Mouse (Mus musculus) T-cell, adult 2 months (primary cell): ENCODE data around the gene Rbm20.

Source experiments
- DNase-seq: peaks from one replicate; pipeline ENCODE4 v3.0.0; 2022; ENCODE audit warnings: low spot score

Gene Rbm20

DNA sequence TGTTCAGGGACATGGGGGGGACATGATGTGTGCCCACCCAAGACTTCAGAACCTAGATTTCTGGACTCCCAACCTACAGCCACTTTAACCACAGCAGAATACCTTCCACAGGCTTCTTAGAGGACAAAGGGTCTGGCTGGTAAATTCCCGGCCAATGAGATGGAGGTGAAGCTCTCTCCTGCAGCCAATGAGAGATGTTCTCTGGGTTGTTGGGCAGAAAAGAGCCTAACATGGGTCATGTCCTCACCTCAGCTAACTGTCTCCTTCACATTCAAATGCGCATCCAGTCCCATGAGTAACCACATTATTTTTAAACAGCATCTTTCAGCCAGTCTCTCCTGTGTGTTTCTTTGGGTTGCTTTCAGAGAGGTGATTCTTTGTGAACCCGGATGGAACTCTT is 5.7 kb upstream of the Rbm20 start:
- no peak for DNase-seq

DNA sequence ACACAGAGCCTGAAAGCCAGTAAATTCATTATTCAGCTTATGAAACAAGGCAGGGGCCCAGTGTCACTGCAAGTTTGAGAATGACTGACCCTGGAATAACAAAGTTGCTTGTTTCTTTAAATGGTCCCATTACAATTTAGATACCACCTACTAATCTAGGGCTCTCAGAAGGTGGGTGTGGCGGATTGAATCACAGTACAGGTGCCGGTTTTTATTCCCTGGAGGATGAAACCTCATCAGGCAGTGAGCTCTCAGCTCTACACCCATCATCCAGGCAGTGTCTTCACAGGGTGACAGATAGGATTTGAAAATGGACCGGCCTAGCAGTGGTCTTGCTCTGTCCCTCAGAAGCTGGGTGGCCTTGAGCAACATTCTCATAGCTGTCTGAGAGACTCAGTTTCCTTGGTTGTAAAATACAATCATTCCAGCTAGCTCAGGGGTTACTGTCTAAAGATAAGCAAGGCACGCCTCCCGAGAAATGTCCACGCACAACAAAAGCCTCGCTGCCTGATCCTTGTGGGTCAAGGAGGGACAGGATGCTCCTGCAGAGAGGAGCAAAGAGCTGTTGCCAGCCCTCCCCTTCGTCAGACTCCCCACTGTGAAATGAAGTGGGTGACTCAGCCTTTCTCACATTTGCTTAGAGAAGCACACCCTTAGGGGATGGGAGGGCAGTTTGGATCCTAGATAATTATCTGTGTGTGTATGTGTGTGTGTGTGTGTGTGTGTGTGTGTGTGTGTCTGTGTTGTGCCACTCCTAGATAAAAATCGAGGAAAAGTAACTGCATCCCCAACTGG is 2.8 kb upstream of the Rbm20 start:
- DNase-seq, result no peak

DNA sequence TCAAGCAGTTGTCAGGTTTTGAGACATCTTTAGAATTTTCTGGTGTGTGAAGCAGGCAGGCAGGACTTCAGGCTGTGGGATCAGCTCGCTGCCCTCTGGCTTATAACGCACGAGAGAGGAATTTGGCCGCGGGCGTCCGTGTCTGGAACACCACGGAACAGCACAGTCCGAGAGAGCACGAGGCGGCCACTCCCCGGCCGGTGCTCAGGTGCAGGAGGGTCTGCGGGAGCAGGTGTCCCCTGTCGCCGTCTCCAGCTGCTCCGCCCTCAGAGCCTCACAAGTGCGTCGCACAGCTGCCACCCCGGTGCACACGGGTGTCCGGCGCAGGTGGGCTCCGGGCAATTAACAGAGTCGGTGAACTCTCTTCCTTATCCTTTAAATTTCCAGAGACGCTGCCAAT is 878 bp upstream of the Rbm20 start:
- DNase-seq, result no peak

DNA sequence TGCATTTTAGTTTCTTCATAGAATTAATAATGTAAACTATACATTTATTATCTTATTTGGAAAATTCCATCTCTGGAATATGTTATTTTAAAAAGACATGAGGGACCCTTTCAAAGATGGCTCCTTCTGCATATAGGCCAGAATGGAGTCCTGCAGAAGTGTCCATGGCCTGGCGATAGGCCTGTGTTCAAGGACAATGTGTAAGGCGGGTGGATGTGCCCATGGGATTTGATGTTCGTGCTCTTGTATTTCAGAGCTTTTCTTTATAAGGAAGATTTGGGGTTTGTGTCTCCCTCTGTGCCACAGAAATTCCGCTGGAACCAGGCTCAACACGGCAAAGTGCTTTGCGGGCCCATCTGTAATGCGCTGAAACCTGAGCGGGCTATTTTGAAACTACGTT is 2.1 kb downstream of the Rbm20 start:
- no peak for DNase-seq

DNA sequence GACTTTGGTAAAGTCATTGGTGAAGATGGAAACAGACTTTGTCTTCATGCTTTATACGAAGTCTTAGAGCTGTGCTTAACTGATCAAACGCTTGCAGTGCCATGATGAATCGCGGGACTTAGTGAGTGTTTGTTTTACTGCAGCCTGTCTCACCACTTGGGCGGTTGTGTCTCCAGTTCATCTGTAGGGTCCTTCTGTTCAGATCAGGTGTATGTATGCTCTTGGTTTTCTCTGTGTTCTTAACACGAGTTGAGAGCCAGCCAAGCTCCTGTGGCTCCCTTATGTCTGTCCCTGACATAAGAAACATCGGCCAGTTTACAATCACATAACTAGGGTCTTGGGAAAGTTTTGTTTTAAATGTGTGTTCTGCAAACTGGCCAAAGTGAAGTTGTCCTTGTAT is 2.9 kb downstream of the Rbm20 start:
- DNase-seq, result no peak

DNA sequence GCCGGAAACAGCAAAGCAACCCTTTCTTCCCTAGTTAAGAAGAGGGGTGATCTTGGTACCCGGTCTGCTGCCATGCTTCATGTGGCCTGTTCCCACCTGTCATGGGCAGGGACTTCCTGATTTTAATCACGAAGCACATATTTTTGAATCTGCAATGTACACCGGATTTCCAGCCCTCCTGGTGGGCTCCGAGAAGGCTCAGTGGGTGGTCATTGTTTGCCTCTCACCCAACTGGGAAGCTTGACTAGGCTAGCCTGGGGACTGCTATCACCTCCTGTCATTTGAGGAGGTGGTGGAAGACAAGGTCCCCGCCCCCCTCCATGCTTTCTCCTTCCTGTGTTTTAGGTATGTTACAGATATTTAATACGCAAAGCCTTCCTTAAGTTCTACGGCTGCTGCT is 5.3 kb downstream of the Rbm20 start:
- DNase-seq, result no peak

DNA sequence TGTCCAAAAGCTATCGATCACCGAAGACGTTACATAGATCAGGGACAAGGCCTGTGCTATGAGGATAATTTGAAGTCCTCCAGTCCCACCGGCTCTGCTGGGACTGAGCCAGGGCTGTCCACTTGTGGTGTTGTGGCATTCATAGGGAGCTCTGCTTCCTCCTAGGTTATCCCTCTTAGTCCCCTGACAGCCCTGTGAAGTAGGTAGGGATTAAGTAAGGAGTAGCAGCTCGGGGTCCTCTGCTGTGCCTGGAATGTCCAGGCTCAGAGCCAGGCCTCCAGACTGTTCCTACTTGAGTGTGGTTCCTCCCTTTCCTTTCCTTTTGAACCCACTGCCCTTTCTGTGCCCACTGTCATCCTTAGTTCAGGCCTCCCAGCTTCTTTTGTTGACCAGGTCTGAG is 10.5 kb downstream of the Rbm20 start:
- no peak for DNase-seq

DNA sequence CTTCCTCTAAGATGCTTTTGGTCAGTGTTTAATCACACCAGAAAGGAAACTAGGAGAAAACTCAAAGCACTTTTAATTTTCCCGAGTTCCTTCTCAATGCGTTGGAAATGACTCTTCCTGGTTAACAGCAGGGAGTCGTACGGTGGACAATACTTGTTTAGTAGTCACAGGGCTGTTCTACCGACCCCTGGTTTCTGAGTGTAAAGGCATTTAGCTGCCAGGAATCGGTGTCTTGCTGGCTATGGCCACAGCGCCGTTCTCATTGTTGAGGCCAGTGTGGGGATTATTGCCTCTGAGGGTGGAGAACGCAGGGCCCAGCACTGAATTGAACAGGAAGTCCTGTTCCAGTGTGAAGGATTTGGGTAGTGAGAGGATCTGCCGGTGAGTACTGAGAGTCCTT is 13.7 kb downstream of the Rbm20 start:
- DNase-seq, result no peak

DNA sequence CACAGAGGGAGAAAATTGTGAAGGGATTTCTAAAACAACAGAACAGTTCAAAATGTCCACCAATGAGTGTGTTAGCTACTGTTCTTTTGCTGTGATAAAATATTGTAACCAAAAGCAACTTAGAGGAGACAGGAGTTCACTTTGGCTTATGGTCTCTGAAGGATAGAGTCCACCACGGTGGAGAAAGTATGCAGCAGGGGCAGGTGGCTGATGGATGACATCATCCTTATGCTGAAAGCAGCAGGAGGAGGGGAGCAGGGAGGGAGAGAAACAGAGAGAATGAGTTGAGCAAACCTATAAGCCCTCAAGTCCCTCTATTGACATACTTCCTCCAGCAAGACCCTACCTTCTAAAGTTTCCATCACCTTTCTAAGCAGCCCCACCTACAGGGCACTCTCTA is 16.9 kb downstream of the Rbm20 start:
- no peak for DNase-seq

DNA sequence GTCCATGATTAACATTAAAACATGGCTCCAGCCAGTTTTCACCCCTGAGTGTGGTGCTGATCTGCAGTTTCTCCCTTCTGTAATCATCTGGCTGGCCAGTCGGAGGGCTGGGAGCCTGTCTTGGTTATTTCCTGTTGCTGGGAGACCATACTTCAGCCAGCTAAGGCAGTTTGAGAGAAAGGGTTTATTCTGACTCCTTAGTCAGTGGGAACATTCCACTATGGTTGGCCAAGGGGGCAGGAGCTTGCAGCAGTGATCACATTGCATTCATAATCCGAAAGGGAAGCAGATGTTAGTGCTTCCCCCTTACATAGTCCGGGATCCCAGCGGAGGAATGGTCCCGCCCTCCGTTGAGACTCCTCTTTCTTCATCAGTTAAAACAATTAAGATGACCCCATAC is 19.0 kb downstream of the Rbm20 start:
- no peak for DNase-seq

DNA sequence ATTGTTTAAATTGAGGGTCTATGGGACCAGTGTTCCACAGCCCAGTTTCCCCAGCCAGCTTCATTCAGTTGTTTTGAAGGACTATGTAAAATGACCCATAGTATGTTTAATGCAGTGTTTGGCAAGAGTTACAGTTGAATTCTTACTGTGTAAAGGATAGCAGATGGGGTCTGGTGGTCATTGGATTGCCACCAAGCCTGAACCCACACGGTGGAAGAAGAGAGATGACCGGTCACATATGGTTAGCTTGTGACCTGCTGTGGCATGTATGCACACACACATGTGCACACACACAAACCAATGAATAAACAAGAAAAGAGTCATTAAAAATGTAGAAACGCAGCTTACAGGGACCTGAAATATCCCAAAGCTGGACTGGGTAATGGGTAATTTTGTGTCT is 19.5 kb downstream of the Rbm20 start:
- no peak for DNase-seq

DNA sequence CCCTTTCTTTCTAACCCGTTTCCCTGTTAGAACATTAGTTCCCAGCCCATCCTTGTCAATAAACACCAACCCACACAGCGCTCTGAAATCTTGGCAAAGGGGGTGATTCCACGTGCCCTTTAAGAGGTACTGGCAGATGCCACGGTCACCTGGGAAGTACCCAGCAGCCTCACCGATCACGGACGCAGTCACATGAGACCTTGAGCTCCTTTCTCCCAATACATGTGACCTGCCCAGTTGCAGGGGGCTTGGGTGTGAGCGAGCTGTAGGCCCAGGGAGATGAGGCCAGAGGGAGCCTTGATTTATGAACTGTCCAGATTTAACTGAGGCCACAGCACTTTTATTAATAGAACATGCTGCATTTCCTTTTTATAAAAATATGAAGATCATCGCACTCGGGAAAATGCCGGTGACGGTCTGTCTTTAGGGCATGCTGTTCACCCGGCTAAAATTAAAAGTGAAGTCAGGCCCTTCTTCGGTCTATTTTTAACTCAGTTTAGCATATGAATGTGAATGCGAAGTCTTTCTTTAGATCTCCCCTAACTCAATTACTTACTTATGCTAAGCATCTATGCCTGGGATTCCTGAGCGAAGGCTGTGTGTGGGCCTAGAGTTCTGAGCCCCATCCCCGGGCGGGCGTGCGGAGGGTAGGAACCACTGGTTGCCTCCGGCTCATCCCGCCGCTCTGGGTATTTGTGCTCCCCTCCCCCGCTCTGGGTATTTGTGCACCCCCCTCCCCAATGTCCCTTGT is 20.4 kb downstream of the Rbm20 start:
- DNase-seq, result no peak

DNA sequence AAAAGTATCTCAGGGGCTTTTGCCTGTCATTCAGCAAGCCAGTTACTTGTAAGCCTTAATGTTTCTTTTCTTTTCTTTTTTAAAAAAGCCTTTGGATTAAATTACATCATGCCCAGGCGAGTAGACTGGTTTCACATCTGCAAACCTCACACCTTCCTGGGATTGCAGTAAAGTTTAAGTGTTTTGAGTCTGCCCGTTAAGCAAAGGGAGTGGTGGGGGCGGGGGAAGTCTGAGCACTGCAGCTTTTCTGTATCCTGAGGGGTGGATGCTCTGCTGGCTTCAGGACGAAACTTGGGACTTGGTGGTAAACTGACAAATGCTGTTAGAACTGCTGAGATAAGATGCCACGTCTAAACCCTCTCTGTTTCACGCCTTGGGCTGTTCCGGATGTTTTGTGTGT is 22.6 kb downstream of the Rbm20 start:
- no peak for DNase-seq

DNA sequence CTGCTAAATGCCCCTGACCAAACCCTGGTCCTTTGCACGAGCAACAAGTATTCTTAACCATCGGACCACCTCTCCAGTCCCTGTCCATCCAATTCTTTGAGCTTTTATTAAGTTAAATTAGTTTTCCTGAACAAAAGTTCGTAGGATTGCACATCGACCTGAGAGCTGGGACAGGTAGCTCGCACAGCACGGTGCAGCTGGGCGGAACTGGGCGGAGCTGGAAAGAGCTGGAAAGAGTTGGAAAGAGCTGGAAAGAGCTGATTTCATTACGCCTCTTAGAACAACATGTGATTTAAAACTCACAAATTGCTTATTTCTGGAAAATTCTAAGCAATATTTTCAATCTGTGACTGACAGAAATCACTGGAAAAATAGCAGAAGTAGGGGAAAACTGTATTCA is 24.3 kb downstream of the Rbm20 start:
- no peak for DNase-seq

DNA sequence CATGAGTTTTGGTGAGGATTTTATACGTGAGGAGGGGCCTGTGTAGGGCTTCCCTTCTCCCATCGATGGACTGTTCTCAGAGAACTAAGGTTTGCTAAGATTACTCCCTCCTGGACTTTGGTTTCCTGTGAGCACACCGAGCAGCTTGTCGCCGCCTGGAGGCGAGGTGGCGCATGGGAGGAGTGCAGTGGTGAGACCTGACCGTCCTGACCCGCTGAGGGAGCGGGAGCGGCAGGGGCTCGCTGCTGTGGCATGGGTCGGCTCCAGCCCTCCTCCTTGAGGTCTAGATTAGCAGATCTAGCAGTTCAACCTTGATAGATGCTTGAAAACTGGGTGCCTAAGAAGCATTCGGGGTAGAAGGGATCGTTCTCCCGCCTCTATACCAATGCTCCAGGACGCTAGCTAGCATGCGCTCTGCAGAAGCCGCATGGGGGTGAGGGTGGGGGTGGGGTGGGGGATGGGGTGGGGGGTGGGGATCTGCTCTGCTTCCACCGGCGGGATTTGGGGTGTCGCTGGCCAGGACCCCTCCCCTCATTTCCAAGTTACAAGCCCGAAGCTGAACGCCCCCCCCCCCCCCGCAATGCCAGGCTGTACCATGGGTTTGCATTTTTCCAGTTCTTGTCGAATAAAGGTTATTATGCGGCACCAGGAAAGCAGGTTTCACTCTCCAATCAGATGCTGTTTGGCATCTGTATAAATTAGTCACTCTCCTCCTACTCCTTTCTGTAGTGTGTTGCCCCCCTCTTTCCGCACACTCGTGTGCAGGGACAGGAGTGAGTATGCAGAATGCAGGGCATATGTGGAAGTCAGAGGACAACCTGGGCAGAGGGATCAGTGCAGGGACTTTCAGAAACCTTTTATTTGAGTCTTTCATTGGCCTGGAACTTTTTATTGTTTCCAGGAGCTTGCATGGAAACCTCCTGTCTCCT is 28.1 kb downstream of the Rbm20 start:
- DNase-seq, result peak; percentile 21

DNA sequence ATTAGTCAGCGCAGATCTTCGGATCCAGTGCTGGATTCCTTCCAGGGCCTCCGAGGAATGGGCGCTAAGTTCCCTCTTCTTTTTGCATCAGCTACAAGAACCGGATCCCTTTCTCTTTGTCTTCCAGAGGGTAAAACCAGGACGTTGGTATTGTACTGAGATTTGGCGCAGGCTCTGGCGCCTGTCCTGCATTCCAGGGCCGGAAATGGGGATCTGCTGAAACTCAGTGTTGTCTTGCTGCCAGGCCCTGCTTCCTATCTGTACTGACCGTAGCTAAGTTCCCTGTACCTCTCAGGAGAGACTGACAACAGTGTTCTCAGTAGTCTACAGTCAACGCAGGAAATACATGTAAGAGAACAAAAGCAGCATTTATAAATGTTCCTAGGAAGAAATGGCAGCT is 31.3 kb downstream of the Rbm20 start:
- DNase-seq, result no peak

DNA sequence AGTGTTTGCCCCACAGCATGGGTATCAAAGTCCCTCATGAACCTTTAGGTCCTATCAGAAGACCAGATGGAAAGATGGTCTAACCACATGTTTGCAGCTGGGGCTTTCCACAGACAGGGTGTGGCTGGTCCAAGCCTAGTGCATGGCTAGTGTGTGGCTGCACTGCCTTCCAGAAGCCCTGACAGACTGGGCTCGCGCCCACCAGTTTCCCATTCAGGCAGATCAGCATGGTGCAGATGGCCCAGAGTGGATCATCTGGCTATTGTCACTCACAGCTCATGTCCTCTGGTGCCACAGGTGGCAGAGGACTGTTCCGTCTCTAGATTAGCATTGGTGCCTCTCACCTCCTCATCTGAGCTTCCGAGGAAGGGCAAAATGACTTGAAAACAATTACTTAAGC is 33.8 kb downstream of the Rbm20 start:
- no peak for DNase-seq

DNA sequence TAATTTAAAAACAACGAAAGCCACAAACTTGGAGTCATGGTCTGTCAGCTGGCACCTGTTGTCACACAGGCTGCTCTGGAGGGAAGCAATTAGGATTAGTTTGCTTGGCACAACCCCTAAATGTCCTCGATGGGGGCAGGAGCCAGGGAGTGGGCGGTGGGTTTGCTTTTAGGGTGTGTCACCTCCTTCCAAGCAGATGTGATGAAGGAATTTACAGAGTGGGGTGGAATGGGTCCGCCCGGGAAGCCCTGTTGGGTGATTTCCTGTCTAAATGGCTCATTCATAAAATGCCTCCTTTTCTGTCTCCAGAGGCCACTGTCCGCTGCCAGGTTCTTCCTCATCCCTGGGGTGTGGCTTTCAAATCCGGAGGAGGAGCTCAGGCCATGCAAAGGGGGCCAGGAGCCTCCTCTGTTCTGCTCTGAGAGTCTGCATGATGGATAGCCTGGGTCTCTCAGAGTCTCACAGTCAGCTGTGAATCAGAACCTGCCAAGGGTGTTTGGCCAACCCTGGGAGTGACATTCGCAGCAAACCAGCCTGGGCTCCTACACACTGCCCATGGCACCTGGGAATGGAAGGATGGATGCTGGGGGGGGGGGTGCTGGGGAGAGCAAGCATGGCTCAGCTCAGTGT is 34.3 kb downstream of the Rbm20 start:
- DNase-seq, result no peak

DNA sequence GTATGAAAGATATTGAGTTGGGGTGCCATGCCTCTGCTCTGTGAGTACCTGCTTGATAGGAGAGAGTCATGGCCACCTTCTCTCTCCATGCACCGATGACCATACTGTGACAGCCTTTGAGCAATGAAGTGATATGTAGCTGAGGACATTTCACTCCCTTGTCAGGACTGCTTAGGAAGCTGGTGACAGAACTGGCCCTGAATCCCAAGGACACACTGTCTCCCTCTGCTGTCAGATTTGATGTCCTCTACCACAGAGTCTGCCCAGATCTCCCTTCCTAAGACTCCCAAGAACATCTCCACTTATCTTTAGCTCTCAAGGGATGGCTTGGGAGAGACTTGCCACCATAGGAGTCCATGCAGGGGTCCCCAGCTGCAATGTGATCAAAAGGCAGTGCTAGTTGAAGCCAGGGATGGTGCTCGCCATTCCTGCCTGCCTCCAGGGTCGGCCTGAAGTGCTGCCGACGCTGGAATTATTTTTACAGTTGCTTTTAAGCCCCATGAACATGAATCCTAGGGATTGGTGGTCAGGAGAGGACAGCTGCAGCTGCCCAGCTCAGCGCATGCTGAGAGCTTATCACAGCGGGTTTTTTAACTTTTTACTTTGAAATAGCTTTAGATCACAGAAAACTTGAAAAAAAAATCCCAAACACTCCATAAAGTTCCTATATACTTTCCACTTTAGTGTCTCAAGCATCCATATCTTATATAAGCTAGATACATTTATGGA is 35.4 kb downstream of the Rbm20 start:
- DNase-seq, result no peak

DNA sequence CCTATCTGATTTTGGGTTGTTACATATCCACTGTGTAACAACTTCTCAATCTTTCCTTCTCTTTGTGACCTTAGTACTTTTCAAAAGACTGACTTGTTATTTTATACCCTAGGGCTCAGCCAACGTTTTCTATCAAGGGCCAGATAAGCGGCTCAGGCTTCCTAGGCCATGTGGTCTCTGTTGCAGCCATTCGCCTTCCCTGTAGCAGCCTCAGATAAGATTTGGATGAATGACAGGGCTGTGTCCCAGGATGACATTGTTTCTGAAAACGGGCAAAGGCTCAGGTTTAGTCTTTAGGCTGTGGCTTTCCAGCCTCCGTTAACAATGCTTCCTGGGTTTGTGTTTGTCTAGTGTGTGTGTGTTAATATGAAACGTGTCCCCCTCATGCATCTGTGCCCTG is 36.3 kb downstream of the Rbm20 start:
- no peak for DNase-seq

DNA sequence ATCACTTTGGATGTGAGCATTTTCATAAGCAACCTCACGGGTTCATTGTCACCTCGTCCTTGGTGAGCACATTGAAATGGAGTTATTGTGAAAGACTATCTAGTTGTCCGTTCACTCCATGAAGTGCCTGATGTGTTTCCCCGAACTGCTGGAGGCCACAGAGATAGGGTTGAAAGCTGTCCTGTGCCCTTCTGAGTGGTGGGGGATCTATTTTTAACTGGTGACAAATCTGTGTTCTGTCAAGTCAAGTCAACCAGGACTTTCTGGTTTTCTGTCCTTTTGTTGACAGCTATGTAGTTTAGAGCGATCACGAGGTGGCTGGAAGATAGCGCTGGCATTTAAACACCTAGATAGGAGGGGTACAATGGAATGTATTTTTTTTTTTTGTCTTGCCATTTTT is 39.4 kb downstream of the Rbm20 start:
- DNase-seq, result no peak

DNA sequence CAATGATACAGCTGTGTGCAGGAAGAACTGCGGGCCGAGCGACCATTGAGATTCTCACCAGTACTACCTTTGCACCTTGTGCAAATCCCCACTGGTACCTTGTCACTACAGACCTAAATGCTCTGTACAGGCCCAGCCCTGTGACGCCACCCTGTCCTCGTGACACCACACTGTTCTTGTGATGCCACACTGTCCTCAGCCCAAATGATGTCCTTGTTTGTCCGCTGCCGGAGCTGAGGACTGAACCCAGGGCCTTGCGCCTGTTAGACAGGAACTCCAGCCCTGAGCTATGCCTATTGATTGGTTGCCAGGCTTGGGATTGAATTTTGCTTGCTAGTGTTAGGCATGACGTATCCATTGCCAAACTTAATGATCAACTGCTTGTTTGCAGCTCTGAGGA is 40.3 kb downstream of the Rbm20 start:
- no peak for DNase-seq
